Mouse (Mus musculus) urinary bladder, postnatal 14 days (tissue): ENCODE results near the gene Htra1.

Experiments
- DNase-seq: peaks from one replicate; pipeline ENCODE4 v3.0.0; 2021; ENCODE audit warnings: low spot score

Htra1 gene

GRCm38 (mm10) chr7:130935793-130936471 lies at the start of gene Htra1:
Htra1 (plus strand) TSS chr7:130936111.
- peak; percentile 76 for DNase-seq

DNA sequence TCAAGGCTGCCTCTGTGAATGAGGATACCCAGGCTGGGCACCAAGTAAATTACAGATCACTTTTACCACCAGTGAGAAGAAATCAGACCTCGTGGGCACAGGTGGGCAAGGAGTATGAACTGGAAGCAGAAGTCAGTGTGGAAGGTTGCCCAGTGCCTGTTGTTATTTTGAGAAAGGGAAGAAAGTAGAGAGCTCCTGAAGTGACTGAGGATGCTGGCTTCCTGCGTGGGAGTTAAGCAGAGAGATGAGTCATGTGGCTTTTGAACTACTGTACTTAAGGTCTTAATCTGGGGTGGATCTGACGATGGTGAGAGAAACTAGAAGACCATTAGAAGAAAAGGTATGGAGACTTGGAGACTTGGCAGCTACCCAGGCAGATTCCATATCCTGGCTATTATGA lies 49.7 kb upstream of the Htra1 start:
- no peak for DNase-seq

GRCm38 (mm10) chr7:130887946-130888345 lies 48.0 kb upstream of the Htra1 start:
- no peak for DNase-seq

GRCm38 (mm10) chr7:130890871-130891270 lies 45.0 kb upstream of the Htra1 start:
- peak; percentile 55 for DNase-seq

- peak; percentile 14 for DNase-seq
Measured at GRCm38 (mm10) chr7:130892973-130893372, 42.9 kb upstream of the Htra1 start.

GRCm38 (mm10) chr7:130894931-130895617 lies 40.8 kb upstream of the Htra1 start:
- DNase-seq: no peak

DNA sequence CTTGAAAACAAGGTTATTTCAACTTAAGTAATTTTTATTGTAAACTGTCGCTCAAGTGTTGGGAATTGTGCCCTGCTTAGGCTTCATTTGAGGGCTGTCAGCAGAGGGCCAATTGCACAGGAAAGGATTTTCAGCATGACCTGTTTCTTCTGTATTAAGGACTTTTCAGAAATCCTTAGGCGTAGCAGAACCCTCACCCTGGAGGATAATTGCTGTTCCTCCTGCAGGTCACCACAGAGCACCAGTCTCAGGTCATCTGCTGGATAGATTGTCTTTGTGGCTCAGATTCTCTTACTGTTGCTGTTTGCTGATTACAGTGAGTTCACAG lies 40.3 kb upstream of the Htra1 start:
- DNase-seq: no peak

GRCm38 (mm10) chr7:130896064-130896463 lies 39.8 kb upstream of the Htra1 start:
- no peak for DNase-seq

DNA sequence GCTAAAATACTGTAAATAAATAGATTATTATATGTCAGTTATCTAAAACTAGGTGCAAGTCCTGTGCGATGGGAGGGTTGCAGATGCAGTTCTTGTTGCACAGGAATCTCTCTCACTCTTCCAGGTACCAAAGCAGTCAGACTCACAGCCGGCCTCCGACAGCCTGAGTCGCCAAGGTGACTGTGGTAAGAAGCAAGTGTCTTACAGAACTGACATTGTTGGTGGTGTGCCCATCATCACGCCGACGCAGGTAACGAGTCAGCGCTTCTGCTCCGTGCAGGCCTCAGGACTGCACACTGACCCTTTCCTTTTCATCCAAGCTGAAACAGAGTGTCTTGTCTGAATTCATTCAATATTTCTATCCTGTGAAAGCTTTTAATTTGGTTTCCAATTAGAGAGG lies 38.7 kb upstream of the Htra1 start:
- DNase-seq: no peak

GRCm38 (mm10) chr7:130898373-130898772 lies 37.5 kb upstream of the Htra1 start:
- DNase-seq: no peak

- DNase-seq: no peak
Measured at GRCm38 (mm10) chr7:130900233-130900848, 35.6 kb upstream of the Htra1 start.

GRCm38 (mm10) chr7:130902929-130903328 lies 33.0 kb upstream of the Htra1 start:
- DNase-seq: no peak

- DNase-seq: no peak
Measured at GRCm38 (mm10) chr7:130903505-130904074, 32.3 kb upstream of the Htra1 start.

DNA sequence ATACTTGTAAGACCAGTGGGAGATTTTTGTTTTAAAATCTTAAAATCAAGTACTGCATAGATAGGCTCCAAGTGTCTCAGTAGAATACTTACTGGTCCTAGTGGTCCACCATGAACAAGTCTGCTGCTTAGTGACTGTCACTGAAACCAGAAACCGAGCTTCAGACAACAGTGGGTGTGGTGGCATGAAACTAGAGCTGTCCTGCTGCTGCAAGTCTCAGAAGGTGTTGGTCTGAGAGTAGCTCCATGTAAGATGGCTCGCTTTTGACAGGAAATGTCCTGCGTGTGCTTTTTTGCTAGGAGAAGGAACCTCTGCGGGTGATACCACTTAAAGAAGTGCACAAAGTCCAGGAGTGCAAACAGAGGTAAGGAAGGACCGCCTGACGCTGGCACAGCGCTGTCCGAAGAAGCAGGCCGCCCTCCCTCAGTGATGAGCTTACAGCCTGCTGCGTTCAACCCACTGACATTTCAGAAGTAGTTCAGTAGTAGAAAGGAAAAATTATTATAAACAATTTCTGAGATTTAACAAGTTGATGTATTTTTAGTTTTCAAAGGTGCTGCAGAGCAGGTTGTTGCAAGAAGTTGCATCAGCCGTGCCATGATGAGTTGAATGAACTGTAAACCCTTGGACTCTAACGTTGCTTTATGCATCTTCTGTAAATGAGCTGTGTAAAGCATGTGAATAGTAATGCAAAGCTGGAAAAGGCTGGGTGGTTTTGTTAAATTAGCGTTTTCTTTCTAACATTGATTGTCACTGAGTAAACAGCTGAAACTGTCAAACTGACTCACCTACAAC lies 31.1 kb upstream of the Htra1 start:
- no peak for DNase-seq

DNA sequence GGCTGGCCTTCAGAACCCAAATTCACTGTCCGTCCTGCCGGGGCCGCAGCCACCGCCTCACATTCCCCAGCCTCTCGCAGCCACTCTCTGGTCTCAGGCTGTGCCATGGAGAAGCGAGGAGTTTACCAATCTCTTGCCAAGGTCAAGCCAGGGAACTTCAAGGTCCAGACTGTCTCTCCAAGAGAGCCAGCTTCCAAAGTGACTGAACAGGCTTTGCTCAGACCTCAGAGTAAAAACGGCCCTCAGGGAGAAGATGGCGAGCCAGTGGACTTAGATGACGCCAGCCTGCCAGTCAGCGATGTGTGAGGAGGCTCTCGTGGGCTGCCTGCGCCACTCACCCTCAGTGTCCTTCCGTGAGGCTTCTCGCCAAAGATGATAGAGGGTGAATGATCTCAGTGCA lies 25.1 kb upstream of the Htra1 start:
- DNase-seq: no peak

GRCm38 (mm10) chr7:130914693-130915363 lies 21.1 kb upstream of the Htra1 start:
- DNase-seq: no peak

GRCm38 (mm10) chr7:130918260-130918659 lies 17.7 kb upstream of the Htra1 start:
- no peak for DNase-seq

DNA sequence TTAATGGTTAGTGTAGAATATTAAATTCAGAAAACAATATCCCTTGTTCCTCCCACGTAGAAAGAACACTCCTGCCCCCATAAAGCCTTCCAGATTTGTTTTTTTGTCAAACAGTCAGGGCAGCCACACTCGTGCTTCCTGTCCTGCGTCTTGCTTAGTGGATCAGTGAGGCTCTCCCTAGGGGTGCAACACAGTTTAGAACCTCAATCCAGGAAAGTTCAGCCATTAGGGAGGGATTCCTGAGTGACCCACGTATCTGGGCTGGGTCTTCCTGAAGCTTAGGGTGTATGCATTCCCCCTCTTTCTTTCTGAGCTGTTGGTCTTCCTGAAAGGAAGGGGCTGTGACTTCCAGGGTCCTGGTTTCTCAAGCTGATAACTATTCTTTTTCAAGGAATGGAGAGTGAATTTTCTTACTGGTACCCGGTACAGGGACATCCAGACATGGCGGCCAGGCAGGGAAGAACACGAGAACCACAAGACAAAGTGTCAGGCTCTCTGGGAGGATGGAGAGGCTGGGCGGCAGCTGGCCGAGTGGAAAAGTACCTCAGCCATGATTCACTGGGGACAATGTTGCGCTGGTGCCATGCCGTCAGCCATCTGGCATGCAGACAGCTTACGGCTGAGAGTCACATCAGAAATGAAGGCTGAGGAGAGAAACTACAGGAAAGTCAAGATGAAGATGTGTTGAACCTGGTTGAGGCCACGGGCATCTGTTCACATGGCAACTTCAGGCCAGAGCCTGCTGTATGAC lies 12.8 kb upstream of the Htra1 start:
- DNase-seq: no peak

- no peak for DNase-seq
Measured at GRCm38 (mm10) chr7:130930401-130930800, 5.5 kb upstream of the Htra1 start.

DNA sequence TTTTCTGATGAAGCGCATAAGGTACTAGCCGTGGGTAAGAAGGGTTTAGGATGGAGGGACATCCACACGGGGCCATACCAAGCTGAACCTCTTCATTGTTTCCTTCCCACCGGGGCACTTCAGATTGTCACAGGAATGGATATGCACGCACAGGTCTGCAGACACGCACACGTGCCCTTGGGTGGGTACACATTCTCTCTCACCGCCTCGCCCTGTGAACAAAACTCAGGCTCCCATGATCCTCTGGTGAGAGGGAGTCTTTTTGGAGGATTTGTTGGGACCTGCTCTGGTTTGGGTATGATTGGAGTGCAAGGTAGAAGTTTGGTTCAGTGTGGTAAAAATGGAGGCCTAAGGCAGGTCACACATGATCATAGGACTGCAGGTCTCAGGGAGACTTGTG lies 3.0 kb upstream of the Htra1 start:
- no peak for DNase-seq

DNA sequence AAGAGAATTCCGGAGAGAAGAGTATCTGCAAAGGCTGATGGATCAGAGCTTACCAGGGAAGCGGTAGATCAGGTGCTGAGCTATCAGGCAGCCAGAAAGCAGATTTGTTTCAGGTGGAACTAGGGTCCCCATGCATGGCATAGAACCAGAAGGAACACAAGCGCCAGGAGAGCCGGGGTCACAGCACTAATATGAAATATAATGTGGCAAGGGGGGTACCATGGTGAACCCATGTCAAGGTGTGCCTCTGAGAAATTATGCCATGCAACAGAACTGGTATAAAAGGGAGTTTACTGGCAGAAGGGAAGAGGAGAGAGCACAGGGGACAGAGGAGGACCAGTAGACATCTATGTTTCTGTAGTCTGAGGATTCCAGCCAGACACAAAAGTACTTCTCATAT lies 1.3 kb upstream of the Htra1 start:
- DNase-seq: no peak
